Mouse (Mus musculus) liver, embryonic 14 days (tissue): ENCODE data around the gene Gm8677. TPM values are rescaled to one million over a fixed set of nuclear protein-coding genes. Genes with fewer than 3 reads are reported as not detected.

Source experiments
- polyA plus RNA-seq: library from polyadenylated mRNA; depleted of rRNA; stranded (reverse); fragments of >200 nt; gene quantifications from 2 replicates; pipeline ENCODE4 v1.2.3, GENCODE M21; 2012; rRNA removed

Gm8677 gene
- not detected in 2 replicates for polyA plus RNA-seq

GRCm38 (mm10) chr7:22534787-22535186 lies at the start of gene Gm8677:
Gene Gm8677 (minus strand): TSS chr7:22534887.

DNA sequence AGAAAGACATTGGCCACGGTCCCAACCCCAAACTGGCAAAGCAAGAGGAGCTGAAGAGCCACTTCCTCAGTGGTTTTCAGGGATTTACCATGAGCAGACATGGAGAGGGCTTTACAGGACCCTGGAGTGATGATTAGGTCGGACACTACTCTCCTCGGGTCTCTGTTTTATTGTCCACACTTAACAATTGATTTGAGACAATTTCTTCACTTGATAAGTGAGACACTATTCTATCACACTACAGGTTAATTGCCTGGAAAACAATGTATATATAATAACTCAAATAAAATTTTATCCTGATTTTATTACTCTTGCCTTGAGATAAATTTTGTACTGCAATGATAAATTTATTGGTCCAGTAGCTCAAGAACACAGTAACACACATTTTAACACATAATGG lies 30.6 kb upstream of the Gm8677 start, which contains the start of gene Gm4201:
Gm4201 (minus strand) TSS at position 101 of the 400 bp plus-strand sequence.

DNA sequence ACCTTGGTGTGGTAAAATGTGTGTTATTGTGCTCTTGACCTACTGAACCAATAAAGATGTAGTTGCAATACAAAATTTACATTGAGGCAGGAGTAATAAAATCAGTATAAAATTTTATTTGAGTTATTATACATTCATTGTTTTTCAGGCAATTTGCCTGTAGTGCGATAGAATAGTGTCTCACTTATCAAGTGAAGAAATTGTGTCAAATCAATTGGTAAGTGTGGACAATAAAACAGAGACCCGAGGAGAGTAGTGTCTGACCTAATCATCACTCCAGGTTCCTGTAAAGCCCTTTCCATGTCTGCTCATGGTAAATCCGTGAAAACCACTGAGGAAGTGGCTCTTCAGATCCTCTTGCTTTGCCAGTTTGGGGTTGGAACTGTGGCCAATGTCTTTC lies 12.0 kb downstream of the Gm8677 start, which contains the start of gene Vmn1r152:
Vmn1r152 (plus strand) TSS at position 301 of the 400 bp plus-strand sequence.

DNA sequence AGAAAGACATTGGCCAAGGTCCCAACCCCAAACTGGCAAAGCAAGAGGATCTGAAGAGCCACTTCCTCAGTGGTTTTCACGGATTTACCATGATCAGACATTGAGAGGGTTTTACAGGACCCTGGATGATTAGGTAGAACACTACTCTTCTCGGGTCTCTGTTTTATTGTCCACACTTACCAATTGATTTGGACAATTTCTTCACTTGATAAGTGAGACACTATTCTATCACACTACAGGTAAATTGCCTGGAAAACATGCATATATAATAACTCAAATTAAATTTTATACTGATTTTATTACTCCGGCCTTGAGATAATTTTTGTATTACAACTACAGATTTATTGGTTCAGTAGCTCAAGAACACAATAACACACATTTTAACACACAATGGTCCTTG lies 35.1 kb downstream of the Gm8677 start, which contains the start of gene Vmn1r151:
Vmn1r151 (minus strand) TSS at position 101 of the 400 bp plus-strand sequence.

Other genes with a start within 250 kb of the Gm8677 start
- not detected in 2 replicates for gene Gm4187, start 205.2 kb downstream of the Gm8677 start, polyA plus RNA-seq
- gene Gm8660, start 163.8 kb downstream of the Gm8677 start, polyA plus RNA-seq: not detected in 2 replicates
- not detected in 2 replicates for gene Vmn1r148, start 121.3 kb downstream of the Gm8677 start, polyA plus RNA-seq
- not detected in 2 replicates for gene Vmn1r149, start 96.7 kb downstream of the Gm8677 start, polyA plus RNA-seq
- gene Gm10665, start 70.8 kb downstream of the Gm8677 start, polyA plus RNA-seq: not detected in 2 replicates
- not detected in 2 replicates for gene Vmn1r151, start 35.2 kb downstream of the Gm8677 start, polyA plus RNA-seq
- not detected in 2 replicates for gene Vmn1r152, start 11.9 kb downstream of the Gm8677 start, polyA plus RNA-seq
- gene Gm4201, start 30.5 kb upstream of the Gm8677 start, polyA plus RNA-seq: not detected in 2 replicates
- not detected in 2 replicates for gene Gm4565, start 53.2 kb upstream of the Gm8677 start, polyA plus RNA-seq
- gene Vmn1r155, start 123.1 kb upstream of the Gm8677 start, polyA plus RNA-seq: not detected in 2 replicates
- not detected in 2 replicates for gene Gm8693, start 157.4 kb upstream of the Gm8677 start, polyA plus RNA-seq
- not detected in 2 replicates for gene Gm4567, start 184.8 kb upstream of the Gm8677 start, polyA plus RNA-seq
- gene Vmn1r157, start 226.8 kb upstream of the Gm8677 start, polyA plus RNA-seq: not detected in 2 replicates